Mouse (Mus musculus): ENCODE measurements around the gene Abcd3.

GRCm38 (mm10) chr3:121850381-121850780 lies 35.3 kb upstream of the Abcd3 start:
- no peak for TF ChIP-seq POLR2A (IDR thresholded peaks at IDR 0.05; ENCODE audit: control insufficient read depth, extremely low read depth, insufficient read depth, low read length, poor library complexity)
- no peak for TF ChIP-seq CTCF (IDR thresholded peaks at IDR 0.05; ENCODE audit: borderline replicate concordance, control insufficient read depth, extremely low read depth, insufficient read depth, low read length, poor library complexity)

Data from thymus, adult 2 months (tissue).